Mouse (Mus musculus) midbrain, embryonic 16.5 days (tissue): ENCODE results near the gene Kcnn3. TPM values are rescaled to one million over a fixed set of nuclear protein-coding genes. Genes with fewer than 3 reads are reported as not detected.

Experiments
- ATAC-seq: fragments of 200-750 bp; cut with Nextera tagmentation; 2 replicates; pipeline ENCODE4 v1.8.0; 2017; ENCODE audit warnings: moderate TSS enrichment
- H3K27ac ChIP-seq: fragments of 300-500 bp; sonication (generic); 2 replicates; pipeline ENCODE4 v1.5.1; 2014; ENCODE audit warnings: mild to moderate bottlenecking, low read length, mixed read lengths
- H3K27me3 ChIP-seq: fragments of 300-500 bp; sonication (generic); 2 replicates; pipeline ENCODE4 v1.6.1; 2014; ENCODE audit warnings: low read depth, low read length, mixed read lengths; ENCODE audit not compliant: control insufficient read depth, insufficient read depth
- H3K36me3 ChIP-seq: fragments of 300-500 bp; sonication (generic); 2 replicates; pipeline ENCODE4 v1.6.1; 2014; ENCODE audit warnings: mild to moderate bottlenecking, low read length, moderate library complexity, mixed read lengths; ENCODE audit not compliant: control insufficient read depth, insufficient read depth
- H3K4me1 ChIP-seq: fragments of 300-500 bp; sonication (generic); 2 replicates; pipeline ENCODE4 v1.6.1; 2014; ENCODE audit warnings: mild to moderate bottlenecking, low read length, mixed read lengths; ENCODE audit not compliant: control insufficient read depth, insufficient read depth
- H3K4me2 ChIP-seq: fragments of 300-500 bp; sonication (generic); 2 replicates; pipeline ENCODE4 v1.6.1; 2014; ENCODE audit warnings: mild to moderate bottlenecking, low read length, mixed read lengths
- H3K4me3 ChIP-seq: fragments of 300-500 bp; sonication (generic); 2 replicates; pipeline ENCODE4 v1.5.1; 2014; ENCODE audit warnings: low read depth, mild to moderate bottlenecking, low read length, moderate library complexity, mixed read lengths
- H3K9ac ChIP-seq: fragments of 300-500 bp; sonication (generic); 2 replicates; pipeline ENCODE4 v1.6.1; 2014; ENCODE audit warnings: low read depth, low read length, mixed read lengths
- H3K9me3 ChIP-seq: fragments of 300-500 bp; sonication (generic); replicated peaks from 2 replicates; pipeline ENCODE4 v1.6.1; 2014; ENCODE audit warnings: mild to moderate bottlenecking, low read length, mixed read lengths; ENCODE audit not compliant: control insufficient read depth, poor library complexity, severe bottlenecking
- WGBS: fragments of 180-500 bp; shearing (Covaris S2); extraction: QIAGEN DNeasy Blood & Tissue Kit; methylation state at CpG from one replicate; pipeline ENCODE4 v1.1.7; 2014; 5-methylcytosine and 5-hydroxymethylcytosine counted together
- polyA plus RNA-seq: library from polyadenylated mRNA; unstranded; fragments of >200 nt; fragmentation: Nextera tagmentation; extraction: Ambion mirVana; gene quantifications from 2 replicates; pipeline ENCODE4 v1.2.1, GENCODE M21; 2015

The Kcnn3 gene
- polyA plus RNA-seq, 1 experiment from 2014 or later = 10.0 TPM

GRCm38 (mm10) chr3:89722032-89722431 is 202.1 kb downstream of the Kcnn3 start:
- no peak overlapping the region for H3K4me2 ChIP-seq
- no peak overlapping the region for H3K9ac ChIP-seq
- H3K4me1 ChIP-seq = peaks cover 4% of the 10 kb centered on the region
- no peak overlapping the region for H3K4me3 ChIP-seq
- no peaks in the 10 kb centered on the region for H3K36me3 ChIP-seq
- H3K27me3 ChIP-seq = no peaks in the 10 kb centered on the region
- no peak for ATAC-seq
- H3K9me3 ChIP-seq = no peaks in the 10 kb centered on the region
- no peak overlapping the region for H3K27ac ChIP-seq

GRCm38 (mm10) chr3:89723400-89724084 is 203.6 kb downstream of the Kcnn3 start:
- Histone ChIP-seq H3K27me3 (no peaks in the 10 kb centered on the region), H3K36me3 (no peaks in the 10 kb centered on the region), H3K4me1 (peaks cover 3% of the 10 kb centered on the region; the same call in 1 of the 2 replicates), H3K4me2 (no peak overlapping the region), H3K4me3 (no peak overlapping the region), H3K9me3 (no peaks in the 10 kb centered on the region), H3K27ac (no peak overlapping the region), H3K9ac (no peak overlapping the region)
- WGBS = 65% methylated on average over 7 of the region's 7 CpGs
- ATAC-seq = no peak

Other genes starting within 250 kb of the Kcnn3 start
- gene Slc50a1, start 249.6 kb upstream of the Kcnn3 start, polyA plus RNA-seq = 40.2 and 41.3 TPM in 2 replicates
- 6.8 and 7.4 TPM in 2 replicates for gene Efna1, start 239.0 kb upstream of the Kcnn3 start, polyA plus RNA-seq
- 40.5 and 59.0 TPM in 2 replicates for gene Efna3, start 197.2 kb upstream of the Kcnn3 start, polyA plus RNA-seq
- 3.7 and 4.2 TPM in 2 replicates for gene Efna4, start 182.1 kb upstream of the Kcnn3 start, polyA plus RNA-seq
- gene Adam15, start 170.2 kb upstream of the Kcnn3 start, polyA plus RNA-seq = 60.6 and 78.2 TPM in 2 replicates
- 0.09 and 0.25 TPM in 2 replicates for gene Dcst2, start 158.2 kb upstream of the Kcnn3 start, polyA plus RNA-seq
- gene Dcst1, start 154.9 kb upstream of the Kcnn3 start, polyA plus RNA-seq = 0.96 and 0.98 TPM in 2 replicates
- gene Zbtb7b, start 125.4 kb upstream of the Kcnn3 start, polyA plus RNA-seq = 0.49 and 0.61 TPM in 2 replicates
- 1.4 TPM in 1 of 2 replicates, not detected in the other for gene Lenep, start 117.4 kb upstream of the Kcnn3 start, polyA plus RNA-seq
- gene Flad1, start 108.3 kb upstream of the Kcnn3 start, polyA plus RNA-seq = 35.4 and 39.1 TPM in 2 replicates
- gene Cks1b, start 101.8 kb upstream of the Kcnn3 start, polyA plus RNA-seq = 77.1 and 86.2 TPM in 2 replicates
- gene Shc1, start 101.7 kb upstream of the Kcnn3 start, polyA plus RNA-seq = 13.2 and 14.9 TPM in 2 replicates
- gene Pygo2, start 90.0 kb upstream of the Kcnn3 start, polyA plus RNA-seq = 47.6 and 48.7 TPM in 2 replicates
- 14.4 and 18.5 TPM in 2 replicates for gene Pbxip1, start 83.5 kb upstream of the Kcnn3 start, polyA plus RNA-seq
- 129 and 142 TPM in 2 replicates for gene Pmvk, start 65.6 kb upstream of the Kcnn3 start, polyA plus RNA-seq
- gene Adar, start 194.9 kb downstream of the Kcnn3 start, polyA plus RNA-seq = 35.0 and 35.7 TPM in 2 replicates
- 31.5 and 33.6 TPM in 2 replicates for gene Chrnb2, start 244.5 kb downstream of the Kcnn3 start, polyA plus RNA-seq